Mouse (Mus musculus): ENCODE data around the gene Zfp85. TPM values are rescaled to one million over a fixed set of nuclear protein-coding genes. Genes with fewer than 3 reads are reported as not detected.
"Not testable (repeated sequence)": the region's sequence is repeated elsewhere in the genome, so short reads cannot be mapped to it uniquely, and the experiment has no call there.

Zfp85 gene
- total RNA-seq (2014; fragmentation: Nextera tagmentation) (9.5 and 9.9 TPM in 2 replicates), total RNA-seq (2017) (9.2 and 9.5 TPM in 2 replicates), polyA plus RNA-seq (2012) (0.17 and 0.20 TPM in 2 replicates)

DNA sequence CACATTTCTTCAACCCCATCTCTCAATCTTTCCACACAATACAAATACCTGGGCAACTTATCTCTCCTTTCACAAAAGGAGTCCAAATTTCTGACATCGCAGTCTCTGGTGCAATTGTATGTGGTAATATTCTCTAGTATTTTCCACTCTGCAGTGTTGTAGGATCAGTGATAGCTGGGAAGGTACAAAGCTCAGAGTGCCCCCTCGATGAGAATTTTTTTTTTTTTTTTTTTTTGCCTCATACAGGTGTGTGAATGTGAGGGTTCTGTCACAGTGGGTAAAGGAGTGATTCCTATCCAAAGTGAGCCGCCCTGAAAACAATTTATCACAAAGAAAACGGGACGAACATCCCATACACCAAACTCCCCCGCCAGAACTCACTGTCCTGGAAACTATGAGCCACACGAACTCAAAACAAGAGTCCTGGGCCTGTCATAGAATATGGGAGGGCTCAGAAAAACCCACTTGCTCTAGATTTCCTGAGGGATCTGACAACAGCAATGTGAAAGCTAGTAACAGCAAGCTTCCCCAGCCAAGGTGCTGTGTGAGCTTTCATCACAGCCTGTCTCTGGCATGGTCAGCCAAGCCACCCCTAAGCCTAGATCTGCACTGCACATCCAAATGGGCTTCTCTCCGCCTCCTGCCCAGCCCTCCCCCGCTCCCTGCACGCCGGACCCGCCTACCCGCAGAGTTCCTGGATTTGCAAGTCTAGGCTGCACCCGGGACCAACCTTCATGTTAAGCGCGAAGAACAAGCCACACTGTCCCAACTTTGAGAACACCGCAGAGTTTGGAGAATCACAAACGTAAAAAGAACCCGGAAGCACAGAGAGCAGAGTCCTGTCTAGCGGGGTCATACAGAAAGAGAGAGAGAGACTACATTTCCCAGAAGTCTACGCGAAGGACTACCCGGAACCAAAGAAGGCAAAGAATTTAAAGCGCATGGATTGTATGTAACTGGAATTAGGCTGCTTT lies at the start of gene Zfp85:
Gene Zfp85, minus strand, starts transcription at position 896 of the 974 bp plus-strand sequence.
- peak; percentile 94 for ATAC-seq (ENCODE audit: extremely low read depth, insufficient number of reproducible peaks, low FRiP score, poor library complexity, severe bottlenecking)
- DNase-seq (ENCODE audit: low spot score): peak; percentile 47
- TF ChIP-seq GATA1 (IDR thresholded peaks at IDR 0.05; ENCODE audit: borderline replicate concordance, low read length) (no peak), TAL1 (conservative IDR thresholded peaks at IDR 0.05; ENCODE audit: low read depth, low read length) (no peak), POLR2AphosphoS5 (IDR thresholded peaks at IDR 0.05; ENCODE audit: insufficient replicate concordance, low read depth, low read length) (no peak), GATA2 (IDR thresholded peaks at IDR 0.05; ENCODE audit: borderline replicate concordance, low read depth, low read length) (no peak), CTCF (IDR thresholded peaks at IDR 0.05; ENCODE audit: low read depth, low read length) (no peak)

DNA sequence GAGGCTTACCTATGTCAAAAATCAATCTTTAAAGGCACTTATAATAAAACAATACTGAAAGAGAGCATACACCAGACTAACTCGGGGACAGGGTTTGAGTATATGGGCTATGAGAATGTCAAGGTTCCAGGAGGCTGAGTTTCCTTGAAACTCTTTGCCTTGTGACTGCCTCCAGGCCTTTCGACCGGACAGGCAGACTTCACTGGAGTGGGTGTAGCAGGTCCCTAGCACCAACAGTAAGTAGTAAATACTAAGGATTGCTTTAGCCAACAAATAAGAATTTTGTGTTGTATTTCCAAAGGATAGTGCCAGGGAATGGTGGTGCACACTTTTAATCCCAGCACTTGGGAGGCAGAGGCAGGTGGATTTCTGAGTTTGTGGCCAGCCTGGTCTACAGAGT lies 44.1 kb upstream of the Zfp85 start:
- H3K4me3 ChIP-seq (ENCODE audit: low read depth, low read length); H3K27me3 ChIP-seq (ENCODE audit: insufficient read depth, low read length); H3K9me3 ChIP-seq (replicated peaks); H3K4me1 ChIP-seq (ENCODE audit: insufficient read depth, low read depth, low read length); ATAC-seq (ENCODE audit: extremely low read depth, insufficient number of reproducible peaks, low FRiP score, poor library complexity, severe bottlenecking); H3K36me3 ChIP-seq (replicated peaks); DNase-seq (ENCODE audit: low spot score): not testable (repeated sequence)

More for the DNA sequence above, at the start of gene Zfp85:
- peaks cover 4% of the 10 kb centered on the region for H3K4me1 ChIP-seq (ENCODE audit: insufficient read depth, low read depth, low read length)
- H3K4me3 ChIP-seq (ENCODE audit: low read depth, low read length): peak within 1 kb of the TSS; percentile 76
- no peaks in the 10 kb centered on the region for H3K9me3 ChIP-seq (replicated peaks)
- no peaks in the 10 kb centered on the region for H3K27me3 ChIP-seq (ENCODE audit: insufficient read depth, low read length)
- peaks cover 7% of the 10 kb centered on the region for H3K36me3 ChIP-seq (replicated peaks)

DNA sequence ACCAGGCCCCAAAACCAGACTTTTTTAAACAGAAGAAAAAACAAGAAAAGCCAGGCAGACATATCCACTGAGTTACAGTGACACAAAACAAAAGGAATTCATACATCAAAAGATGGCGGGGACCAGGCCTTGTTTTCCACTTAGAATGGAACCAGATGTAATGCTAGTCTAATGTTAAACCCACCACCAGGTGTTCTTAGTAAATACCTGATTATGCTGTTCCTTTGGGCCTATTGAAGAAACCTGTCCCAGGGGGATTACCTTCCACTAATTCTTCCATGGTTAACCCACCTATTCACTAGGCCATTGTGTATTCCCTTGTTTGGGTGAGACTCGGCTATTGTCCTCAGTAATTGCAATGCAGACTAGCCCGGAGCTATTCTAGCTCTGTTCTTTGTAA lies 43.6 kb upstream of the Zfp85 start:
- TF ChIP-seq TAL1 (conservative IDR thresholded peaks at IDR 0.05; ENCODE audit: low read depth, low read length): no peak
- no peak for TF ChIP-seq GATA2 (IDR thresholded peaks at IDR 0.05; ENCODE audit: borderline replicate concordance, low read depth, low read length)
- TF ChIP-seq GATA1 (IDR thresholded peaks at IDR 0.05; ENCODE audit: borderline replicate concordance, low read length): no peak
- TF ChIP-seq POLR2AphosphoS5 (IDR thresholded peaks at IDR 0.05; ENCODE audit: insufficient replicate concordance, low read depth, low read length): no peak
- TF ChIP-seq CTCF (IDR thresholded peaks at IDR 0.05; ENCODE audit: low read depth, low read length): no peak
- no peak for ATAC-seq (ENCODE audit: extremely low read depth, insufficient number of reproducible peaks, low FRiP score, poor library complexity, severe bottlenecking)
- Histone ChIP-seq H3K9me3 (replicated peaks) (no peaks in the 10 kb centered on the region), H3K4me3 (ENCODE audit: low read depth, low read length) (no peak overlapping the region), H3K4me1 (ENCODE audit: insufficient read depth, low read depth, low read length) (no peaks in the 10 kb centered on the region), H3K36me3 (replicated peaks) (no peaks in the 10 kb centered on the region), H3K27me3 (ENCODE audit: insufficient read depth, low read length) (no peaks in the 10 kb centered on the region)
- no peak for DNase-seq (ENCODE audit: low spot score)

DNA sequence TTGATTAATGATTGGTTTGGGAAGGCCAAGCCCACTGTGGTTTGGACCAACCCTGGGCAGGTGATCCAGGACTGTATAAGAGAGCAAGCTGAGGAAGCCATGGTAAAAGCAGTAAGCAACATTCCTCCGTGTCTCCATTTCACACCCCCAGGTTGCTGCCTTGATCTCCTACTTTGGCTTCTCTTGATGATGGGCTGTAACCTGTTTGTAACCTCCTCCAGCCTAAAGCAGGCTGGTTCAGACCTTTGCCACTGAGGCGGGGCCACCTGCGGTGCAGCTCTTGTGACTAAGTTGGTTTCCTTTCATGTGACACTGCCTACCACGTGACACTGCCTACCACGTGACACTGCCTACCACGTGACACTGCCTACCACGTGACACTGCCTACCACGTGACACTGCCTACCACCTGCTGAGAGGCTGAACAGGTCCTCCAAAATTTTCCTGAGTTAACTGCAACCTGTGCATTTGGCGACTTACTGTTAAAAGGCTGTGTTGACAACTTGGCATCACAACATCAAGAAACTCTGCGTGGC lies 37.0 kb upstream of the Zfp85 start:
- no peak overlapping the region for H3K4me3 ChIP-seq (ENCODE audit: low read depth, low read length)
- H3K9me3 ChIP-seq (replicated peaks): no peaks in the 10 kb centered on the region
- TF ChIP-seq TAL1 (conservative IDR thresholded peaks at IDR 0.05; ENCODE audit: low read depth, low read length): no peak
- TF ChIP-seq GATA2 (IDR thresholded peaks at IDR 0.05; ENCODE audit: borderline replicate concordance, low read depth, low read length): no peak
- DNase-seq (ENCODE audit: low spot score) (no peak), ATAC-seq (ENCODE audit: extremely low read depth, insufficient number of reproducible peaks, low FRiP score, poor library complexity, severe bottlenecking) (no peak)
- H3K4me1 ChIP-seq (ENCODE audit: insufficient read depth, low read depth, low read length): no peaks in the 10 kb centered on the region
- H3K27me3 ChIP-seq (ENCODE audit: insufficient read depth, low read length): no peaks in the 10 kb centered on the region
- no peaks in the 10 kb centered on the region for H3K36me3 ChIP-seq (replicated peaks)

DNA sequence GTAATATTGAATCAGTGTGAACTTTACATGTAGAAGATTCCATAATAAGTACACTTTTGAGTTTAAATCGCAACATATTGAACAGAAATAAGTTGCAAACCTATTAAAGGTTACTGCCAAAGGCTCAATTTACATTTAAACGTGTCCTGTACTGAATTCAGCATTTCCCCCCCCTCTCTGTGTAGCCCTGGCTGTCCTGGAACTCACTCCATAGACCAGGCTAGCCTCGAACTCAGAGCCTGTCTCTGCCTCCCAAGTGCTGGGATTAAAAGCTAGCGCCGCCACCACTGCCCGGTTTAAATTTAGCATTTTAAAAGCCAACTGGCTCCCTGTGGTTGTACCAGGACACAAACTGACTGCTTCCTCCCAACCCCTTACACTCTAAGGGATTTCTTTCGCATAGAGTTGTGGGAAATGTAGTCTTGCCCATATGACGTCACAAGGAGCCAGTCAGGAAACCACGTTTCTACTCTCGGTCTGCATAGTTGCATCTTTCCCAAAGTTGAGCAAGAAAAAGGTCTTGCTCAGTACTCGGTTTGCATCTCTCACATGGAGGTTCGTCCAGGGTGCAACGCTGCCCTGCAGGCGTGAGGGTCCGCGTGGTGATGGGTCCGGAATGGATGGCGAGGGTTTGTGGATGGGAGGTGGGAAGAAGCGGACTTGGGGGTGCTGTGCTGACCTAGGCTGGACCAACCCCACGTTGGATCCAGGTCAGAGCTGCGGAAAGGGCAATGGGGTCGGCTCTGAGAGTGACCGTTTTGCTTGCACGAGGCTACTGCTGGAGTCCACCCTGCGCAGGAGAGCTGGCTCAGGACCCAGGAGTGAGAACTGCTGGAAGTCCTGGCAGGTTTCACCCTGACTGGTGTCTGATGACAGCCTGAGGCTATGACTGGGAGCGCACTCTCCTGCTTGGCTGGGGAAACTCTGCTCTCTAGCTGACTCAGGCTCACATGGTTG lies 24.5 kb upstream of the Zfp85 start, which contains the start of gene Zfp493:
Gene Zfp493, plus strand, starts transcription at position 429 of the 957 bp plus-strand sequence.
- DNase-seq (ENCODE audit: low spot score): peak; percentile 58
- Histone ChIP-seq H3K9me3 (replicated peaks) (peaks cover 3% of the 10 kb centered on the region; the same call in 1 of the 2 replicates), H3K36me3 (replicated peaks) (no peaks in the 10 kb centered on the region), H3K4me3 (ENCODE audit: low read depth, low read length) (peak within 1 kb of the TSS; percentile 76), H3K27me3 (ENCODE audit: insufficient read depth, low read length) (no peaks in the 10 kb centered on the region), H3K4me1 (ENCODE audit: insufficient read depth, low read depth, low read length) (peaks cover 5% of the 10 kb centered on the region)
- TF ChIP-seq CTCF (IDR thresholded peaks at IDR 0.05; ENCODE audit: low read depth, low read length): no peak
- no peak for TF ChIP-seq POLR2AphosphoS5 (IDR thresholded peaks at IDR 0.05; ENCODE audit: insufficient replicate concordance, low read depth, low read length)
- no peak for TF ChIP-seq TAL1 (conservative IDR thresholded peaks at IDR 0.05; ENCODE audit: low read depth, low read length)
- TF ChIP-seq GATA1 (IDR thresholded peaks at IDR 0.05; ENCODE audit: borderline replicate concordance, low read length): no peak
- TF ChIP-seq GATA2 (IDR thresholded peaks at IDR 0.05; ENCODE audit: borderline replicate concordance, low read depth, low read length): no peak
- peak; percentile 99 for ATAC-seq (ENCODE audit: extremely low read depth, insufficient number of reproducible peaks, low FRiP score, poor library complexity, severe bottlenecking)
